Mouse (Mus musculus): ENCODE measurements around the gene Hdac9.

DNA sequence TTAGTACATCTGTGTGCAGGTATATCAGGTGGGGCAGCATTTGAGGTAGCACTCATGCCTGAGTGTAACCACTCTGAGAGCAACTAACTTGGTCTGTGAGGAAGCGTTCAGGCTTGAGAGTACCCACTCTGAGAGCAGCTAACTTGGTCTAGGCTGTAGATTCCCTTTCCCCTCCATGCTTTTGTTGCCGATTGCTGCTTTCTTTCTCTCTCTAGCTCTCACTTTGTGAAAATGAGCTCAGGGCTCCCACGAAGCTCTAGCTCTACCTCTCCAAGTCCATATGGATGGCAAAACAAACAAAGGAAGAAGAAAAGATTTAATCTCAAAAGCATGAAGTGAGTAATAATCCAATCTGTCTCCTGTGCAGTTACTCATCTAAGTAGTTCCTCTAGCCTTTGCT, 421.0 kb downstream of the Hdac9 start:
- TF ChIP-seq EP300 (IDR thresholded peaks at IDR 0.05; ENCODE audit: low read depth) = no peak
- no peak for TF ChIP-seq CTCF (IDR thresholded peaks at IDR 0.05; ENCODE audit: low read depth)
